In genomic region chr9:74849195-74849978, GRCm38 (mm10) we compare ENCODE assay signal across 9 mouse cellular contexts. TPM values are rescaled to one million over a fixed set of nuclear protein-coding genes. Genes with fewer than 3 reads are reported as not detected.
DNase-seq lines count a peak whose midpoint lies in the region; ATAC-seq and TF ChIP-seq lines count a peak whose summit lies in the region.
"Had no signal": no experiment of that assay in that cellular context is flagged by ENCODE, and none has a peak within 500 bp of the region (broad histone marks: within the 10 kb centered on the region; RNA-seq: fewer than 3 reads in every experiment).

No protein-coding gene starts in this region.

- H3K4me1 ChIP-seq in E14TG2a.4 (replicated peaks; ENCODE audit: low read depth, low read length) (peaks cover 40% of the 10 kb centered on the region), ES-E14 (ENCODE audit: control insufficient read depth in 2 of 2, insufficient read depth in 2 of 2, low read length in 2 of 2, poor library complexity in 1 of 2) (0 out of 4 replicates have a peak, but pooled peaks cover 0 to 6% of the 10 kb centered on the region in 2 experiments)
- peaks cover 10% of the 10 kb centered on the region for H3K4me1 ChIP-seq in heart, embryonic 16.5 days (ENCODE audit: control insufficient read depth, insufficient read depth, low read length)
- no peaks in the 10 kb centered on the region; the same call in 1 of the 2 replicates for H3K4me1 ChIP-seq in liver, embryonic 16.5 days (ENCODE audit: control insufficient read depth, low read depth, low read length)

- no peaks in the 10 kb centered on the region for H3K36me3 ChIP-seq in E14TG2a.4 (ENCODE audit: insufficient read depth, low read length)
- H3K36me3 ChIP-seq in ES-E14 (ENCODE audit: control insufficient read depth, insufficient read depth, low read length, poor library complexity, severe bottlenecking): no peaks in the 10 kb centered on the region
- no peaks in the 10 kb centered on the region for H3K36me3 ChIP-seq in heart, embryonic 16.5 days (ENCODE audit: control insufficient read depth, insufficient read depth)
- no peaks in the 10 kb centered on the region for H3K36me3 ChIP-seq in liver, embryonic 16.5 days (ENCODE audit: control insufficient read depth, insufficient read depth)

- no peak for ATAC-seq in heart, embryonic 16.5 days (replicated peaks; ENCODE audit: extremely low read depth, insufficient read depth, low FRiP score)
- ATAC-seq in liver, embryonic 16.5 days (ENCODE audit: low read depth): no peak

- TF ChIP-seq CTCF in E14TG2a.4 (conservative IDR thresholded peaks at IDR 0.05; ENCODE audit: low read length): no peak

- no peak overlapping the region for H3K27ac ChIP-seq in ES-E14 (ENCODE audit: insufficient read depth, low read depth, low read length, poor library complexity, severe bottlenecking)
- H3K27ac ChIP-seq in heart, embryonic 16.5 days (ENCODE audit: low read length): no peak overlapping the region
- H3K27ac ChIP-seq in liver, embryonic 16.5 days (ENCODE audit: low read length): no peak overlapping the region

- in situ Hi-C loops in ES-E14 (cut with MboI; ENCODE audit: low sequenced_read_pairs in 2 of 2, unreplicated experiment in 2 of 2): no loop called here

- peaks cover 89% of the 10 kb centered on the region for H3K27me3 ChIP-seq in E14TG2a.4 (ENCODE audit: insufficient read depth, low read length)
- H3K27me3 ChIP-seq in heart, embryonic 16.5 days (ENCODE audit: control insufficient read depth, insufficient read depth, low read length): peaks cover 92% of the 10 kb centered on the region
- peaks cover 77% of the 10 kb centered on the region for H3K27me3 ChIP-seq in liver, embryonic 16.5 days (ENCODE audit: control insufficient read depth, insufficient read depth, low read depth, low read length)

- H3K9me3 ChIP-seq in E14TG2a.4 (ENCODE audit: low read length): no peaks in the 10 kb centered on the region; the same call in 1 of the 2 replicates
- H3K9me3 ChIP-seq in ES-E14 (ENCODE audit: control insufficient read depth, insufficient read depth, low read depth, low read length): no peaks in the 10 kb centered on the region
- H3K9me3 ChIP-seq in heart, embryonic 16.5 days (replicated peaks; ENCODE audit: control insufficient read depth, low read length): no peaks in the 10 kb centered on the region
- no peaks in the 10 kb centered on the region for H3K9me3 ChIP-seq in liver, embryonic 16.5 days (replicated peaks; ENCODE audit: control insufficient read depth, low read length)

- 1% methylated on average over 63 of the region's 63 CpGs for WGBS in heart, embryonic 16.5 days
- WGBS in liver, embryonic 16.5 days (ENCODE audit: insufficient replicate concordance): 2% methylated on average over 62 of the region's 63 CpGs

- peak overlapping the region; percentile 72 for H3K4me2 ChIP-seq in heart, embryonic 16.5 days (ENCODE audit: low read depth, low read length)
- peak overlapping the region; percentile 61 for H3K4me2 ChIP-seq in liver, embryonic 16.5 days (ENCODE audit: low read depth, low read length)

- H3K4me3 ChIP-seq in E14TG2a.4 (replicated peaks; ENCODE audit: low read length): peak overlapping the region; percentile 77
- peak overlapping the region; percentile 53 to 63 for H3K4me3 ChIP-seq in ES-E14 (ENCODE audit: insufficient read depth in 1 of 2, low read depth in 1 of 2, low read length in 2 of 2, poor library complexity in 1 of 2, severe bottlenecking in 1 of 2)
- H3K4me3 ChIP-seq in heart, embryonic 16.5 days (ENCODE audit: low read length): peak overlapping the region; percentile 49
- H3K4me3 ChIP-seq in liver, embryonic 16.5 days (ENCODE audit: low read depth, low read length): peak overlapping the region; percentile 51

- H3K9ac ChIP-seq in ES-E14 (ENCODE audit: insufficient read depth, low read depth, low read length, poor library complexity, severe bottlenecking): peak overlapping the region; percentile 43; the same call in 1 of the 2 replicates
- H3K9ac ChIP-seq in heart, embryonic 16.5 days (ENCODE audit: low read length): no peak overlapping the region
- H3K9ac ChIP-seq in liver, embryonic 16.5 days (ENCODE audit: low read depth, low read length): peak overlapping the region; percentile 4; the same call in 1 of the 2 replicates

- DNase-seq in ES-E14 (ENCODE audit: low read depth, low spot score): no peak
- DNase-seq in frontal cortex, postnatal 14 days (ENCODE audit: low spot score in 2 of 2): no peak
- DNase-seq in adrenal gland, postnatal 25 days: no peak
- no peak for DNase-seq in thymus, postnatal 36 days
- DNase-seq: adrenal gland, postnatal 36 days; gastrocnemius, postnatal 10 days had no signal

TF ChIP-seq in ES-E14, 5 proteins besides CTCF, POLR2A, EP300 and RAD21:
- TF ChIP-seq MAFK (IDR thresholded peaks at IDR 0.05; ENCODE audit: insufficient read depth, low read depth, low read length) (no peak), HCFC1 (IDR thresholded peaks at IDR 0.05; ENCODE audit: borderline replicate concordance, insufficient read depth, low read length) (no peak), ZNF384 (IDR thresholded peaks at IDR 0.05; ENCODE audit: low read depth, low read length) (no peak), ZC3H11A (IDR thresholded peaks at IDR 0.05; ENCODE audit: borderline replicate concordance, low read depth, low read length) (no peak), CHD2 (IDR thresholded peaks at IDR 0.05; ENCODE audit: low read depth, low read length) (no peak)

RNA-seq across cellular contexts. Expression of gene Onecut1, which starts 12.3 kb away (rescaled TPM):
- total RNA-seq in ES-E14 (2012; rRNA removed): 0.13 and 0.74 TPM in 2 replicates
- polyA plus RNA-seq in heart, embryonic 16.5 days (2015; fragmentation: Nextera tagmentation; extraction: Ambion mirVana): not detected in 2 replicates
- 2.4 and 2.6 TPM in 2 replicates for polyA plus RNA-seq in liver, embryonic 16.5 days (2015; fragmentation: Nextera tagmentation; extraction: Ambion mirVana)
- total RNA-seq in adrenal gland, postnatal 25 days (2021): not detected in 2 replicates
- total RNA-seq: gastrocnemius, postnatal 10 days had no signal
